Mouse (Mus musculus): Measurements from ENCODE around the gene Ccnt1.

- TF ChIP-seq CTCF (IDR thresholded peaks at IDR 0.05; ENCODE audit: low read depth, low read length) (no peak), POLR2A (IDR thresholded peaks at IDR 0.05; ENCODE audit: insufficient read depth, low read length) (no peak), EP300 (IDR thresholded peaks at IDR 0.05; ENCODE audit: insufficient read depth, low read depth, low read length) (no peak)
Measured at GRCm38 (mm10) chr15:98608784-98609250, 38.1 kb upstream of the Ccnt1 start.

Data from ES-Bruce4 (cell line).